Mouse (Mus musculus) bone marrow, adult 2 months (tissue): ENCODE results near the gene Pcbd2. TPM values are rescaled to one million over a fixed set of nuclear protein-coding genes. Genes with fewer than 3 reads are reported as not detected.
"Not testable (repeated sequence)": the region's sequence is repeated elsewhere in the genome, so short reads cannot be mapped to it uniquely, and the experiment has no call there.

ENCODE experiments used
- H3K27ac ChIP-seq: fragments of 200-500 bp; 2 replicates; pipeline ENCODE4 v1.5.1; 2012; ENCODE audit warnings: low read depth, mild to moderate bottlenecking, control low read depth, inconsistent platforms, low read length; ENCODE audit not compliant: control insufficient read depth, poor library complexity, insufficient read depth
- H3K4me1 ChIP-seq: fragments of 200-500 bp; 2 replicates; pipeline ENCODE4 v1.6.1; 2011; ENCODE audit warnings: low read length; ENCODE audit not compliant: control insufficient read depth, insufficient read depth
- H3K4me3 ChIP-seq: fragments of 200-500 bp; replicated peaks from 2 replicates; pipeline ENCODE3; 2011; ENCODE audit warnings: mild to moderate bottlenecking, low read depth, low read length, control low read depth; ENCODE audit not compliant: control insufficient read depth
- CTCF ChIP-seq: fragments of 200-500 bp; IDR thresholded peaks from 2 replicates; pipeline ENCODE4 v1.5.1; 2011; ENCODE audit warnings: low read length, control low read depth; ENCODE audit not compliant: control insufficient read depth, insufficient read depth
- POLR2A ChIP-seq: fragments of 200-500 bp; IDR thresholded peaks from 2 replicates; pipeline ENCODE4 v1.6.1; 2011; ENCODE audit warnings: low read depth, mild to moderate bottlenecking, control low read depth, low read length, borderline replicate concordance; ENCODE audit not compliant: control insufficient read depth
- WGBS: fragments of 180-500 bp; shearing (Covaris S2); methylation state at CpG from one replicate; pipeline ENCODE4 v1.1.7; 2018; 5-methylcytosine and 5-hydroxymethylcytosine counted together
- polyA plus RNA-seq: library from polyadenylated mRNA; stranded (reverse); fragments of >200 nt; gene quantifications from 2 replicates; pipeline ENCODE4 v1.2.4, GENCODE M21; 2011; ENCODE audit warnings: low replicate concordance; ENCODE audit not compliant: missing spikeins, insufficient read depth, insufficient read length

The Pcbd2 gene
- polyA plus RNA-seq, 1 experiment, result 24.1 TPM

GRCm38 (mm10) chr13:55694110-55694509, 33.1 kb upstream of the Pcbd2 start:
- TF ChIP-seq POLR2A (no peak), CTCF (no peak)
- WGBS, result 3% methylated on average over 8 of the region's 8 CpGs
- peak overlapping the region; percentile 94 for H3K4me3 ChIP-seq
- H3K27ac ChIP-seq, result no peak overlapping the region
- peaks cover 1% of the 10 kb centered on the region; the same call in 1 of the 2 replicates for H3K4me1 ChIP-seq

- 46% methylated on average over 3 of the region's 3 CpGs for WGBS
- not testable (repeated sequence) for H3K27ac ChIP-seq, H3K4me1 ChIP-seq, H3K4me3 ChIP-seq
Observed at GRCm38 (mm10) chr13:55695989-55696388, 31.2 kb upstream of the Pcbd2 start.

- no peak overlapping the region for H3K4me3 ChIP-seq
- TF ChIP-seq CTCF (no peak), POLR2A (no peak)
- WGBS, result 77% methylated on average over 4 of the region's 4 CpGs
- H3K4me1 ChIP-seq, result no peaks in the 10 kb centered on the region
- H3K27ac ChIP-seq, result no peak overlapping the region
Observed at GRCm38 (mm10) chr13:55704301-55704700, 22.9 kb upstream of the Pcbd2 start.

GRCm38 (mm10) chr13:55712846-55713245, 14.3 kb upstream of the Pcbd2 start:
- H3K27ac ChIP-seq, result no peak overlapping the region
- H3K4me1 ChIP-seq, result no peaks in the 10 kb centered on the region; the same call in none of the 2 replicates
- 79% methylated on average over 3 of the region's 3 CpGs for WGBS
- no peak overlapping the region for H3K4me3 ChIP-seq
- TF ChIP-seq POLR2A (no peak), CTCF (no peak)

GRCm38 (mm10) chr13:55714501-55715166, 12.5 kb upstream of the Pcbd2 start, which contains the start of gene Txndc15:
Gene Txndc15, plus strand, starts transcription at chr13:55714650.
- peak within 1 kb of the TSS; percentile 92 for H3K4me3 ChIP-seq
- TF ChIP-seq CTCF (no peak), POLR2A (peak; percentile 68; the same call in 1 of the 2 replicates)
- no peaks in the 10 kb centered on the region; the same call in none of the 2 replicates for H3K4me1 ChIP-seq
- peak within 1 kb of the TSS; percentile 75 for H3K27ac ChIP-seq
- WGBS, result under 1% methylated on average over 63 of the region's 63 CpGs

- WGBS, result 12% methylated on average over 5 of the region's 5 CpGs
- H3K27ac ChIP-seq, result peak overlapping the region; percentile 75; the same call in 1 of the 2 replicates
- no peaks in the 10 kb centered on the region; the same call in none of the 2 replicates for H3K4me1 ChIP-seq
- peak overlapping the region; percentile 92 for H3K4me3 ChIP-seq
- TF ChIP-seq CTCF (no peak), POLR2A (no peak)
Observed at GRCm38 (mm10) chr13:55715167-55715512, 12.0 kb upstream of the Pcbd2 start.

GRCm38 (mm10) chr13:55715908-55716510, 11.2 kb upstream of the Pcbd2 start:
- TF ChIP-seq POLR2A, result no peak
- TF ChIP-seq CTCF, result no peak
- no peak overlapping the region for H3K4me3 ChIP-seq
- no peaks in the 10 kb centered on the region; the same call in none of the 2 replicates for H3K4me1 ChIP-seq
- H3K27ac ChIP-seq, result no peak overlapping the region
- 71% methylated on average over 7 of the region's 7 CpGs for WGBS

- Histone ChIP-seq H3K4me3 (no peak overlapping the region), H3K4me1 (no peaks in the 10 kb centered on the region; the same call in none of the 2 replicates), H3K27ac (no peak overlapping the region)
- 83% methylated on average over 8 of the region's 8 CpGs for WGBS
- no peak for TF ChIP-seq POLR2A
- no peak for TF ChIP-seq CTCF
Observed at GRCm38 (mm10) chr13:55721516-55721915, 5.7 kb upstream of the Pcbd2 start.
